Mouse (Mus musculus): ENCODE data around the gene Pold4. TPM values are rescaled to one million over a fixed set of nuclear protein-coding genes. Genes with fewer than 3 reads are reported as not detected.
"Not testable (repeated sequence)": the region's sequence is repeated elsewhere in the genome, so short reads cannot be mapped to it uniquely, and the experiment has no call there.

Gene Pold4
- total RNA-seq, 2 experiments from 2014 or later = 16.2 to 16.9 TPM

- DNase-seq (ENCODE audit: low spot score in 2 of 2) = no peak
- intact Hi-C loops (cut with DNase I) = no loop called here
Observed at GRCm38 (mm10) chr19:4220957-4221743, 10.5 kb upstream of the Pold4 start.

- DNase-seq (ENCODE audit: low spot score in 2 of 2) = no peak
- intact Hi-C loops (cut with DNase I) = no loop called here
Observed at GRCm38 (mm10) chr19:4222165-4222564, 9.5 kb upstream of the Pold4 start.

GRCm38 (mm10) chr19:4226779-4227178 lies 4.9 kb upstream of the Pold4 start:
- intact Hi-C loops (cut with DNase I) = loop anchor here (5.0 kb wide), 2 partner anchors 54 to 209 kb away; no protein-coding TSS in a partner anchor

GRCm38 (mm10) chr19:4227446-4227845 lies 4.3 kb upstream of the Pold4 start:
- intact Hi-C loops (cut with DNase I) = loop anchor here (5.0 kb wide), 2 partner anchors 55 to 210 kb away; no protein-coding TSS in a partner anchor
- no peak for DNase-seq (ENCODE audit: low spot score in 2 of 2)

More at GRCm38 (mm10) chr19:4226779-4227178, 4.9 kb upstream of the Pold4 start:
- DNase-seq (ENCODE audit: low spot score in 2 of 2) = no peak

GRCm38 (mm10) chr19:4227894-4228678 lies 3.6 kb upstream of the Pold4 start:
- intact Hi-C loops (cut with DNase I) = loop anchor here (2.0 to 5.0 kb wide), 4 partner anchors 21 to 211 kb away; partner anchors contain the start of gene Pitpnm1
- peak; percentile 75 to 81 for DNase-seq (ENCODE audit: low spot score in 2 of 2)

GRCm38 (mm10) chr19:4228891-4229290 lies 2.8 kb upstream of the Pold4 start:
- no peak for DNase-seq (ENCODE audit: low spot score in 2 of 2)
- intact Hi-C loops (cut with DNase I) = loop anchor here (2.0 to 5.0 kb wide), 4 partner anchors 22 to 212 kb away; partner anchors contain the start of gene Pitpnm1

GRCm38 (mm10) chr19:4229451-4230076 lies 2.1 kb upstream of the Pold4 start:
- intact Hi-C loops (cut with DNase I) = loop anchor here (2.0 to 5.0 kb wide), 4 partner anchors 23 to 212 kb away; partner anchors contain the start of gene Pitpnm1
- DNase-seq (ENCODE audit: low spot score in 2 of 2) = no peak

- intact Hi-C loops (cut with DNase I) = no loop called here
- DNase-seq (ENCODE audit: low spot score in 2 of 2) = no peak
Observed at GRCm38 (mm10) chr19:4230415-4230814, 1.3 kb upstream of the Pold4 start.

GRCm38 (mm10) chr19:4232186-4232572 lies 480 bp downstream of the Pold4 start:
- intact Hi-C loops (cut with DNase I) = no loop called here
- peak; percentile 53 to 77 for DNase-seq (ENCODE audit: low spot score in 2 of 2)

GRCm38 (mm10) chr19:4232651-4233050 lies 952 bp downstream of the Pold4 start:
- intact Hi-C loops (cut with DNase I) = no loop called here
- no peak for DNase-seq (ENCODE audit: low spot score in 2 of 2)

- intact Hi-C loops (cut with DNase I) = no loop called here
Observed at GRCm38 (mm10) chr19:4234548-4234947, 2.8 kb downstream of the Pold4 start.

GRCm38 (mm10) chr19:4240247-4240668 lies 8.6 kb downstream of the Pold4 start:
- no peak for DNase-seq (ENCODE audit: low spot score in 2 of 2)
- intact Hi-C loops (cut with DNase I) = no loop called here

More at GRCm38 (mm10) chr19:4234548-4234947, 2.8 kb downstream of the Pold4 start:
- DNase-seq (ENCODE audit: low spot score in 2 of 2) = no peak

- no peak for DNase-seq (ENCODE audit: low spot score in 2 of 2)
- intact Hi-C loops (cut with DNase I) = no loop called here
Observed at GRCm38 (mm10) chr19:4242416-4242815, 10.7 kb downstream of the Pold4 start.

GRCm38 (mm10) chr19:4244775-4245174 lies 13.1 kb downstream of the Pold4 start:
- intact Hi-C loops (cut with DNase I) = no loop called here

GRCm38 (mm10) chr19:4247010-4247409 lies 15.3 kb downstream of the Pold4 start:
- DNase-seq (ENCODE audit: low spot score in 2 of 2) = no peak
- intact Hi-C loops (cut with DNase I) = no loop called here

More at GRCm38 (mm10) chr19:4244775-4245174, 13.1 kb downstream of the Pold4 start:
- no peak for DNase-seq (ENCODE audit: low spot score in 2 of 2)

GRCm38 (mm10) chr19:4248683-4249082 lies 17.0 kb downstream of the Pold4 start:
- intact Hi-C loops (cut with DNase I); DNase-seq (ENCODE audit: low spot score in 2 of 2): not testable (repeated sequence)

- intact Hi-C loops (cut with DNase I) = no loop called here
- DNase-seq (ENCODE audit: low spot score in 2 of 2) = no peak
Observed at GRCm38 (mm10) chr19:4254230-4254629, 22.5 kb downstream of the Pold4 start.

GRCm38 (mm10) chr19:4255583-4256162 lies 24.0 kb downstream of the Pold4 start:
- intact Hi-C loops (cut with DNase I) = no loop called here
- DNase-seq (ENCODE audit: low spot score in 2 of 2) = no peak

GRCm38 (mm10) chr19:4257216-4257896 lies 25.7 kb downstream of the Pold4 start:
- intact Hi-C loops (cut with DNase I) = no loop called here
- peak; percentile 96 for DNase-seq (ENCODE audit: low spot score in 2 of 2)

Data from left cerebral cortex, postnatal 14 days (tissue).